Mouse (Mus musculus) limb, embryonic 10.5 days (tissue): Measurements from ENCODE around the gene Ptov1. TPM values are rescaled to one million over a fixed set of nuclear protein-coding genes. Genes with fewer than 3 reads are reported as not detected.

Experiments used
- DNase-seq: peaks from one replicate; pipeline ENCODE4 v3.0.0-alpha.2; 2017; ENCODE audit warnings: low spot score
- H3K27ac ChIP-seq: fragments of 300-500 bp; sonication (generic); 2 replicates; pipeline ENCODE4 v1.5.1; 2016; ENCODE audit warnings: mild to moderate bottlenecking
- H3K27me3 ChIP-seq: fragments of 300-500 bp; sonication (generic); 2 replicates; pipeline ENCODE4 v1.6.1; 2016; ENCODE audit warnings: low read depth, mild to moderate bottlenecking; ENCODE audit not compliant: poor library complexity, severe bottlenecking
- H3K36me3 ChIP-seq: fragments of 300-500 bp; sonication (generic); 2 replicates; pipeline ENCODE4 v1.6.1; 2016; ENCODE audit warnings: mild to moderate bottlenecking, moderate library complexity
- H3K4me1 ChIP-seq: fragments of 300-500 bp; sonication (generic); 2 replicates; pipeline ENCODE4 v1.6.1; 2016
- H3K4me3 ChIP-seq: fragments of 300-500 bp; sonication (generic); 2 replicates; pipeline ENCODE4 v1.5.1; 2016; ENCODE audit warnings: mild to moderate bottlenecking, moderate library complexity
- H3K9me3 ChIP-seq: fragments of 300-500 bp; sonication (generic); replicated peaks from 2 replicates; pipeline ENCODE4 v1.6.1; 2016; ENCODE audit warnings: mild to moderate bottlenecking
- WGBS: fragments of 180-500 bp; shearing (Covaris S2); methylation state at CpG from one replicate; pipeline ENCODE4 v1.1.7; 2016; 5-methylcytosine and 5-hydroxymethylcytosine counted together
- polyA plus RNA-seq: library from polyadenylated mRNA; unstranded; fragments of >200 nt; fragmentation: Nextera tagmentation; extraction: Ambion mirVana; gene quantifications from 2 replicates; pipeline ENCODE4 v1.2.1, GENCODE M21; 2016

The Ptov1 gene
- polyA plus RNA-seq, 1 experiment from 2014 or later: 504 TPM

DNA sequence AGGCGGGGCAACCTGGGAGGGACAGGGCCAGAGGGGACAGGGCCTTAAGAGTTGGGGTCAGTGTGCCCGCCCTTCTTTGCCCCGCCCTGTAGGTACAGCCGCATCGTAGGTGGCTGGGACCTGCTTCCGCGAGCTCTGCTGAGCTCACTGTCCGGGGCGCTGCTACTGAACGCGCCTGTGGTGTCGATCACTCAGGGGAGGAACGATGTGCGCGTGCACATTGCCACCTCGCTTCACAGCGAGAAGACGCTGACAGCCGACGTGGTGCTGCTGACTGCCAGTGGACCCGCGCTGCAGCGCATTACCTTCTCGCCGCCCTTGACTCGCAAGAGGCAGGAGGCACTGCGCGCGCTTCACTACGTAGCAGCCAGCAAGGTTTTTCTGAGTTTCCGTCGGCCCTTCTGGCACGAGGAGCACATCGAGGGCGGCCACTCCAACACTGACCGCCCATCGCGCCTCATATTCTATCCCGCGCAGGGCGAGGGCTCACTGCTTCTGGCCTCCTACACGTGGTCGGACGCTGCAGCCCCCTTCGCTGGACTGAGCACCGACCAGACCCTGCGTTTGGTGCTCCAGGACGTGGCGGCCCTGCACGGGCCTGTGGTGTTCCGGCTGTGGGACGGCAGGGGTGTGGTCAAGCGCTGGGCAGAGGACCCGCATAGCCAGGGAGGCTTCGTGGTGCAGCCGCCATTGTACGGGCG is 29.9 kb downstream of the Ptov1 start:
- Histone ChIP-seq H3K9me3 (no peaks in the 10 kb centered on the region), H3K36me3 (peaks cover 48% of the 10 kb centered on the region), H3K27ac (peak overlapping the region; percentile 28; the same call in 1 of the 2 replicates), H3K27me3 (peaks cover 41% of the 10 kb centered on the region), H3K4me3 (peak overlapping the region; percentile 47), H3K4me1 (peaks cover 28% of the 10 kb centered on the region)
- DNase-seq: peak; percentile 60
- WGBS: 2% methylated on average over 58 of the region's 58 CpGs

GRCm38 (mm10) chr7:44839171-44839490 is 30.5 kb downstream of the Ptov1 start:
- Histone ChIP-seq H3K36me3 (peaks cover 43% of the 10 kb centered on the region), H3K4me3 (peak overlapping the region; percentile 47), H3K27ac (no peak overlapping the region), H3K9me3 (no peaks in the 10 kb centered on the region), H3K27me3 (peaks cover 41% of the 10 kb centered on the region), H3K4me1 (peaks cover 28% of the 10 kb centered on the region)
- peak; percentile 48 for DNase-seq
- 28% methylated on average over 11 of the region's 11 CpGs for WGBS

DNA sequence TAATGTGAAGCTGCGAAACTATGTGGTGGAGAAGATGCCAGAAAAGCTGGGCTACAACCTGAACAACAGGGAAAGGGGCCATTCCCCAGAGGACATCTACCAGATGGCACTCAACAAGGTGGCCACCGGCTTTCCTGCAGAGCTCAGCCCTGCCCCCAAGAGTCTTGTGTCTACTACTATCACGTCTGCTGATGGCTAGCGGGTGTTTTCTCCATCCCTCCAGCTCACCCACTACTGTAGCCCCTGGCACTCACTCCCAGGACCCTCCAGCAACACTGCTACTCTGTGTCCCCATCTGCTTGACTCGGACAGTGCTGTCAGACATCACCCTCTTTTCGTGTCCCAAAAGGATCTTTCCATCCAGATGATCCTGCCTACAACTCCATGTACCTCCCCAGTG is 31.5 kb downstream of the Ptov1 start:
- H3K4me1 ChIP-seq: peaks cover 28% of the 10 kb centered on the region
- no peaks in the 10 kb centered on the region for H3K9me3 ChIP-seq
- DNase-seq: no peak
- WGBS: 82% methylated on average over 6 of the region's 6 CpGs
- peaks cover 41% of the 10 kb centered on the region for H3K27me3 ChIP-seq
- peaks cover 36% of the 10 kb centered on the region for H3K36me3 ChIP-seq
- no peak overlapping the region for H3K4me3 ChIP-seq
- H3K27ac ChIP-seq: no peak overlapping the region

DNA sequence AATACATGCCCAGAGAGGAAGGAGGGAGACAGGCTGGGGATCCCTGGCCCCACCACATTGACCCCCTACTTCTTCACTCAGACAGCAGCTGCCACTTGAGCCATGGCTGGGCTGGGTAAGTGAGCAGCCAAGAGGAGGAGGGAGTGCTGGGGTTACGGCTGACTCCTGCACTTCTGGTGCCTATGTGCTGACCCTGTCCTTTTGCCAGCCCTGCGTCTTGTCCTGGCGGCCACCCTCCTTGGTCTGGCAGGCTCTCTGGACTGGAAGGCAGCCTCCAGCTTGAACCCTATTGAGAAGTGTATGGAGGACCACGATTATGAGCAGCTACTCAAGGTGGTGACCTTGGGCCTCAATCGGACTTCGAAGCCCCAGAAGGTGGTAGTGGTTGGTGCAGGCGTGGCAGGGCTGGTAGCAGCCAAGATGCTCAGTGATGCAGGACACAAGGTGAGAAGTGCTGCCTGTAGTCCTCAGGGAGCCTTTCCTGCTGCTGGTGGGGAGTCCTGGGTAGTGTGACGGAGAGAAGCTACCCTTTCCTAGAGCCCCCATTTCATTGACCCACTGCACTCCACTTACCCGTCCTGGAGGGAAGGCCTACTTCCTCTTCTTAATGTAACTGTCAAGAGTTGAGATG is 33.0 kb downstream of the Ptov1 start:
- Histone ChIP-seq H3K4me1 (peaks cover 28% of the 10 kb centered on the region), H3K4me3 (no peak overlapping the region), H3K27me3 (peaks cover 36% of the 10 kb centered on the region), H3K36me3 (peaks cover 31% of the 10 kb centered on the region), H3K9me3 (no peaks in the 10 kb centered on the region), H3K27ac (no peak overlapping the region)
- no peak for DNase-seq
- WGBS: 85% methylated on average over 9 of the region's 9 CpGs

DNA sequence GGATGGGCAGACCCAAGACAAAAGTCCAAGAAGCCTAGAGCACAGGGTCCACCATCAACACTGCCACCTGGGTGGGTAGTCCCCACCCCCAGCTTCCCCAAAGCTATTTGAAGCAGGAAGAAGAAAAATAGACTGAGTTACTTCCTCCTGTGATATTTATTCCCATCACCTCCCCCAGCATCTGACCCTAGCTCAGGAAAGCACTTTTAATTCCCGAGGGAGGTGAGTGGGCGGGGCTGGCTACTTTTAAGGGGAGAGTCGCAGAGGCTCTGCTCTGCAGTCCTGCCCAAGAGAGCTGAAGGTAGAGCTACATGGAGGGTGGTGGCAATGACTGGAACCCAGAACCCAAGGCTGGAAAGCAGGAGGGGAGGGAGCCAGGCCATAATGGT is 33.6 kb downstream of the Ptov1 start:
- Histone ChIP-seq H3K27ac (no peak overlapping the region), H3K9me3 (no peaks in the 10 kb centered on the region), H3K4me1 (peaks cover 28% of the 10 kb centered on the region), H3K36me3 (peaks cover 31% of the 10 kb centered on the region), H3K27me3 (peaks cover 31% of the 10 kb centered on the region), H3K4me3 (no peak overlapping the region)
- 44% methylated on average over 3 of the region's 3 CpGs for WGBS
- no peak for DNase-seq

- no peaks in the 10 kb centered on the region for H3K9me3 ChIP-seq
- no peak overlapping the region for H3K27ac ChIP-seq
- peaks cover 25% of the 10 kb centered on the region for H3K4me1 ChIP-seq
- DNase-seq: no peak
- WGBS: 93% methylated on average over 1 of the region's 1 CpGs
- H3K27me3 ChIP-seq: peaks cover 26% of the 10 kb centered on the region
- H3K4me3 ChIP-seq: no peak overlapping the region
- H3K36me3 ChIP-seq: peaks cover 31% of the 10 kb centered on the region
These were observed 34.1 kb downstream of the Ptov1 start for GRCm38 (mm10) chr7:44835373-44836015.

DNA sequence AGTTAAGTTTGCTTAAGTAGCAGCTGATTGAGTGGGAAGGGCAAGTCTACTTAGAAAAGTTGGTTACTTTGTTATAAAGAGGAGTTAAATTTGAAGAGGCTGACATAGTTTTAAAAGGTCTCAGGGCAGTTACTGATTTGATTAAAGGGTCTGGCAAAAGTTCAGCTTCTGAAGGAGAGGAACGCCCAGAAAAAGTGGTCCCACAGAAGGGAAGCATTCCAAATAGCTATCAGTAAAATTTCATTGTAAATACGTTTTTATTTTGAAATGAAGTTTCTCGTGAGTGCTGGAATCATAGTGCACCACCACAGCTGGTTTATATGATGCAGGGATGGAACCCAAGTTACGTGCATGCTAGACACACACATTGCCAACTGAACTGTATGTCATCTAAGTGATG is 36.8 kb downstream of the Ptov1 start:
- Histone ChIP-seq H3K9me3 (no peaks in the 10 kb centered on the region), H3K4me1 (peaks cover 10% of the 10 kb centered on the region), H3K27me3 (no peaks in the 10 kb centered on the region), H3K4me3 (no peak overlapping the region), H3K27ac (no peak overlapping the region), H3K36me3 (peaks cover 55% of the 10 kb centered on the region)
- DNase-seq: no peak
- WGBS: 81% methylated on average over 4 of the region's 4 CpGs

- DNase-seq: no peak
- no peaks in the 10 kb centered on the region for H3K9me3 ChIP-seq
- H3K36me3 ChIP-seq: peaks cover 74% of the 10 kb centered on the region
- H3K4me3 ChIP-seq: no peak overlapping the region
- peaks cover 3% of the 10 kb centered on the region for H3K4me1 ChIP-seq
- WGBS: 97% methylated on average over 5 of the region's 5 CpGs
- H3K27ac ChIP-seq: no peak overlapping the region
- H3K27me3 ChIP-seq: no peaks in the 10 kb centered on the region
These were observed 40.9 kb downstream of the Ptov1 start for GRCm38 (mm10) chr7:44828706-44829105.

DNA sequence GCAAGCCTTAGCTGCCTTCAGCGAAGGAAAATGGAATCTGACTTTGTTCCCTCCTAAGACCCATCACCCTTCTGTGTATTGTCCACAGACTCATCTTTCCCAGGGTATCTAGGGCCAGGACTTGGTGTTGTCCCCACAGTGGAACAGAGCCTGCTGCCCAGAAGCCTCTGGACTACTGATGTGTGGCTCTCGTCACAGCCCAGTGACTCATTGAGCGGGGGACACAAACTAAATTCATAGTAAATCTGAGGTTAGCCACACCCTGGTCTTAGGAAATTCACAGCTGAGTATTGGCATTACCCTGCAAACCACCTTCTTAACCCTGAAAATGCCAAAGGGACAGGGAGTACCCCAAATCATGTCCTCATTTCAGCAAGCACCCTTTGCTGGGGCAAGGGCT is 42.8 kb downstream of the Ptov1 start:
- H3K27ac ChIP-seq: no peak overlapping the region
- H3K4me1 ChIP-seq: peaks cover 3% of the 10 kb centered on the region
- no peaks in the 10 kb centered on the region for H3K9me3 ChIP-seq
- H3K27me3 ChIP-seq: no peaks in the 10 kb centered on the region
- WGBS: 85% methylated on average over 3 of the region's 3 CpGs
- no peak overlapping the region for H3K4me3 ChIP-seq
- H3K36me3 ChIP-seq: peaks cover 79% of the 10 kb centered on the region
- no peak for DNase-seq

GRCm38 (mm10) chr7:44824872-44825271 is 44.7 kb downstream of the Ptov1 start:
- Histone ChIP-seq H3K27me3 (no peaks in the 10 kb centered on the region), H3K9me3 (no peaks in the 10 kb centered on the region), H3K27ac (no peak overlapping the region), H3K4me1 (peaks cover 5% of the 10 kb centered on the region), H3K4me3 (no peak overlapping the region), H3K36me3 (peaks cover 65% of the 10 kb centered on the region)
- 38% methylated on average over 3 of the region's 3 CpGs for WGBS
- DNase-seq: peak; percentile 82

- WGBS: 51% methylated on average over 7 of the region's 7 CpGs
- no peaks in the 10 kb centered on the region for H3K9me3 ChIP-seq
- H3K4me1 ChIP-seq: peaks cover 20% of the 10 kb centered on the region
- no peak overlapping the region for H3K4me3 ChIP-seq
- H3K27ac ChIP-seq: no peak overlapping the region
- H3K27me3 ChIP-seq: no peaks in the 10 kb centered on the region
- peaks cover 65% of the 10 kb centered on the region for H3K36me3 ChIP-seq
- DNase-seq: no peak
These were observed 46.2 kb downstream of the Ptov1 start for GRCm38 (mm10) chr7:44823409-44823808.

- peaks cover 33% of the 10 kb centered on the region for H3K4me1 ChIP-seq
- 86% methylated on average over 7 of the region's 7 CpGs for WGBS
- H3K36me3 ChIP-seq: peaks cover 52% of the 10 kb centered on the region
- H3K4me3 ChIP-seq: no peak overlapping the region
- no peak overlapping the region for H3K27ac ChIP-seq
- H3K27me3 ChIP-seq: no peaks in the 10 kb centered on the region
- DNase-seq: no peak
- H3K9me3 ChIP-seq: no peaks in the 10 kb centered on the region
These were observed 47.7 kb downstream of the Ptov1 start for GRCm38 (mm10) chr7:44821666-44822448.

DNA sequence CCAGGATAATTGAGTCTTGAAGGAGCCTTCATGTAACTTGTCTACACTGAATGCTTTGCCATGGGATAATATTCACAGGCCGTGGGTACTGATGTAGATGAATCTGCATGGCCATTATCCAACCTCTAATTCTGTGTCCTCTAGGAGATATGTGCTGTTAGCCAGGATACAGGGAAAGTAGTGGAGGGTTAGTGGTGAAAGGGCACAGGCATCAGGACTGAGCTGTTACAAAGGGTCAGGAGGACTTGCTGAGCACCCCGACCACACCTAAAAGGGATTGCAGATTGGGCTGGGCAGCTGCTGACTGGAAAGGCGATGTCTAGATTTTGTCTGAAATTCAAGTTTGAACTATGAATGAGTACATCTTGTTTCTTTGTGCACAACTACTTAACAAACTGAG is 49.1 kb downstream of the Ptov1 start:
- Histone ChIP-seq H3K36me3 (peaks cover 41% of the 10 kb centered on the region), H3K4me3 (no peak overlapping the region), H3K27me3 (no peaks in the 10 kb centered on the region), H3K9me3 (no peaks in the 10 kb centered on the region), H3K4me1 (peaks cover 38% of the 10 kb centered on the region), H3K27ac (no peak overlapping the region)
- 93% methylated on average over 3 of the region's 3 CpGs for WGBS
- DNase-seq: peak; percentile 22
